Mouse (Mus musculus): ENCODE data around the gene Ccdc92b.
A peak's percentile ranks its signal among the peaks of the same experiment; 100 is the strongest.

Ccdc92b gene

DNA sequence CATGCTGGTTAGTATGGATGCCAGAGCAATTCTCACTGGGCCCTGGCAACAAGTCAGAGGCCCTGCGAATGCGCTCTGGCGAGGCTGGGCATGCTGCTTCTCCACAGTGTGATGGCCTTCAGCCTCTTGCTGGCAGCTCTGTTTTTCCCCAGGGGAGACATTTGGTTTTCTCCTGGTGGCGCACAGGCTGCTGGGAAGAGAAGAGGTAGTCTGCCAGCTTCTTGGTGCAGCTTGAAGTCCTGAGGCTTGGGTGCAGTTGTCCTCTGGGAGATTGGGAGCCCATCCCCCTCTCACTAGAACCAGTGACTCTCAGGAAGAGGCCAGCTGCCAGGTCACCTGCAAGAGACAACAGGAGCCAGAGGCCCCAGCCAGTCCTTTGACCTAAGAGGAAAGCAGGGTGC, 33.4 kb downstream of the Ccdc92b start:
- DNase-seq (ENCODE audit: low spot score in 2 of 2), result peak in 1 of 2 experiments; percentile 59

DNA sequence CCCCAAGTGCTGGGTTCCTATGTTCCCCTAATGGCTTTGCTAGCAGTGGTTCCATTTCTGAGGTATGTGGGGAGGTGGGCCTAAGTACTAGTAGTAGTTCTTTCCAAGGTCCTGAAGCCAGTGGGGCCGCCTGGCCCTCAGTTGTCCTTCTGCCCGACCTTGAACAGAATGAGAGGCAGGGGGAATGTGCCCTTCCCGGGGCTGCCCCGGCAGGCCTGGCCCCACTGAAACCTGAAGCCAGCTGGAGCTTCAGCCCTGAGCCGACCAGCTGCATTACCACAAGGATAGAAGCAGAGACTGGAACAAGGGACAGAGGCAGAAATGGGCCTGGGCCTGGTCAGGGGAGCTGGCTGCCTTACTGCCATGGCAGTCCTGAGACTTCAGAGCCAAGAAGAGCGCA, 34.0 kb downstream of the Ccdc92b start:
- DNase-seq (ENCODE audit: low spot score in 2 of 2), result no peak

DNA sequence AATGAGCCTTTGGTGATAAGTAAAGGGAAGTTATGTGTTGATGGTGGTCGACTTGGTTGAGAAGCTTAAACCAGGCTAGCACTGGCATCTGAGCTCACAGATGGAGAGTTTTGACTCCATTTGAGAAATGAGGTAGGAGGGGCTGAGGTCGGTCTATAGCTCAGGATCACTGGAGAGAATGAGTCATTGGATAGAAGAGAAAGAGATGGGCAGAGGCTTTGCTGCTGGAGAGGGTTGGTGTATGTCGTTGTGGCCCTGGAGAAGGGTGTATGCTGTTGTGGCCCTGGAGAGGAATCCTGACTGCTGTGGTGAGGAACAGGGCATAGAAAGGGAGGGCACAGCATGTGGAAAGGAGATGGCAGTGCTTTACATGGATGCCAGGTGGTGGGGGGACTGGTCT, 36.5 kb downstream of the Ccdc92b start:
- no peak for DNase-seq (ENCODE audit: low spot score in 2 of 2)

DNA sequence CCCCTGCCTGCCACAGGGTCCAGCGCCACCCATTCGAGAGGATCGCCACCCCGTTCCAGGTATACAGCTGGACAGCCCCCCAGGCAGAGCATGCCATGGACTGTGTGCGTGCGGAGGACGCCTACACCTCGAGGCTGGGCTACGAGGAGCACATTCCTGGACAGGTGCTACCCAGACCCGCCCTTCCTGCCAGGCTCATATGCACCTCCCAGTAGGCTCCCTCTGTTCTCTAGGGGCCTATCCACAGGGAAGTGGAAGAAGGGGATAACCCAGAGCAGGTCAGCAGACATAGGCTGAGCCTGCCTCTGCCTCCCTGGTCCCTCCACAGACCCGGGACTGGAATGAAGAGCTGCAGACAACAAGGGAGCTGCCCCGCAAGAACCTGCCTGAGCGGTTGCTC, 40.9 kb downstream of the Ccdc92b start:
- no peak for DNase-seq (ENCODE audit: low spot score in 2 of 2)

DNA sequence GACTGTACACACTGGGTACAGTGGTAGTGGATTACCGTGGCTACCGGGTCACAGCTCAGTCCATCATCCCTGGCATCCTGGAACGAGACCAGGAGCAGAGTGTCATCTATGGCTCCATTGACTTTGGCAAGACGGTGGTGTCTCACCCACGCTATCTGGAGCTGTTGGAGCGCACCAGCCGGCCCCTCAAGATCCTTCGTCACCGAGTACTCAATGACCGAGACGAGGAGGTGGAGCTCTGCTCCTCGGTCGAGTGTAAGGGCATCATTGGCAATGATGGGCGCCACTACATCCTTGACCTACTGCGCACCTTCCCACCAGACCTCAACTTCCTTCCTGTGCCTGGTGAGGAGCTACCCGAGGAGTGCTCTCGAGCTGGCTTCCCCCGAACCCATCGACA, 42.2 kb downstream of the Ccdc92b start:
- no peak for DNase-seq (ENCODE audit: low spot score in 2 of 2)

DNA sequence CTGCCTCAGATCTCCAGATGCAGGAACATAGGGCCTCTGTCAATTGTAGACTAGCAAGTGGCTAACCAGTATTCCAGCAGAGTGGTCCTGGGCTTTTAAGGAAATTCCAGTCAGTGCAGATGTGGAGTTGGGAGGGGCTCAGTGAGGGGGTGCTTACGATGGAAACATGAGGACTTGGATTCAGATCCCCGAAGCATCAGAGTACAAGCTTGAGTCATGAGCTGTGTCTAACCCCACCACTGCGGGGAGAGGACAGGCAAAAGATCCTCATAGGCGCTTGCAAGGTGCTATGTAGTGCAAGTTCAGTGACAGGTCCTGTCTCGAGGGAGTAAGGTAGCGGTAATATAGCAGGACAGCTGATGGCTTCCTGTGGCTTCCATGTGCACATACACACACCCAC, 42.8 kb downstream of the Ccdc92b start:
- DNase-seq (ENCODE audit: low spot score in 2 of 2), result no peak

DNA sequence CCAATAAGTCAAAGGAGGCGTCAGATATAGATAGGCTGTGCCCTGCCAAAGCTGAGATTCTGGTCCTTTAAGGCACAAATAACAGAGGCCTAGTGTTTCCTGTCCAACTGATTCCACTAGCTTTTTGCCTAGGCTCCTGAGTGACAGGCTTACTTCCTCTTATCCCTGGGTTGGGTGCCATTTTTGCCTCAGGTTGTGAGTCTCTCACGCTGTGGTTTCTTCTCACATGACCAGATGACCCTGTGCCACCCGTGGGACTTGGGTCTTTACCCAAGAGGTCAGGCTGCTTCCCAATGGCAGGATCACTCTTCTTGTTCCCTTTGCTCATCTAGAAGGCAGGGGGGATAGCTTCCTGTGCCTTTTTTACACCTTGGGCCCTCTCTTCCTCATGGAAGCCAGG, 44.9 kb downstream of the Ccdc92b start:
- no peak for DNase-seq (ENCODE audit: low spot score in 2 of 2)

DNA sequence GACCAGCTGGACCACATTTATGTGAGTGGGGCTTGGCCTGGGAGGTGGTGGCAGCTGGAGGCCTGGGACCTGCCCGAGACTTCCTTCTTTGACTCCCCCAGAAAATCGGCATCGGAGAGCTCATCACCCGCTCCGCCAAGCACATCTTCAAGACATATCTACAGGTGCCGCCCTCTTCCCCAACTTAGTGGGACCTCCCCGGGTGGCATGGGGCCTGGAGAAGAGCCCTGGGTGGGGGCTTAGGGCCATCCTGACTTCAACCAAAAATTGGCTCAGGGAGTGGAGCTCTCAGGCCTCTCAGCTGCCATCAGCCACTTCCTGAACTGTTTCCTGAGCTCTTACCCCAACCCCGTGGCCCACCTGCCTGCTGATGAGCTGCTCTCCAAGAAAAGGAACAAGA, 45.5 kb downstream of the Ccdc92b start:
- no peak for DNase-seq (ENCODE audit: low spot score in 2 of 2)

DNA sequence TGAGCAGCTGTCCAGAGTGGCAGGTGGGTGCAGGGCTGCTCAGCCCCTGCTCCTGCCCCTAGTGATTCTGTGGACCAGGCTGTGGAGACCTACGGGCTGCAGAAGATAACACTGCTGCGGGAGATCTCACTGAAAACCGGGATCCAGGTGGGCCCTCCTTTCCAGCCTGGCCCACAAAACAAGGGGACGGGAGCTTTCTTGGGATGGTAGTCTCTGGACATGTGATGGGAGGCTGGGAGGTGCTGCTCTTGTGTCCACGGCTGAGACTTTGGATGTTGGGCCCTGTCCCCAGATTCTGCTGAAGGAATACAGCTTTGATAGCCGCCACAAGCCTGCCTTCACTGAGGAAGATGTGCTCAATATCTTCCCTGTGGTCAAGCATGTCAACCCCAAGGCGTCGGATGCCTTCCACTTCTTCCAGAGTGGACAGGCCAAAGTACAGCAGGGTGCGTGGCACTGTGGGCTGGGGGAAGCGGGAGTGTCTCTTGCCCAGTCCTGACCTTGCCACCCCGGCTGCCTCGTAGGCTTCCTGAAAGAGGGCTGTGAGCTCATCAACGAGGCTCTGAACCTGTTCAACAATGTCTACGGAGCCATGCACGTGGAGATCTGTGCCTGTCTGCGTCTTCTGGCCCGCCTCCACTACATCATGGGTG, 46.4 kb downstream of the Ccdc92b start:
- no peak for DNase-seq (ENCODE audit: low spot score in 2 of 2)

DNA sequence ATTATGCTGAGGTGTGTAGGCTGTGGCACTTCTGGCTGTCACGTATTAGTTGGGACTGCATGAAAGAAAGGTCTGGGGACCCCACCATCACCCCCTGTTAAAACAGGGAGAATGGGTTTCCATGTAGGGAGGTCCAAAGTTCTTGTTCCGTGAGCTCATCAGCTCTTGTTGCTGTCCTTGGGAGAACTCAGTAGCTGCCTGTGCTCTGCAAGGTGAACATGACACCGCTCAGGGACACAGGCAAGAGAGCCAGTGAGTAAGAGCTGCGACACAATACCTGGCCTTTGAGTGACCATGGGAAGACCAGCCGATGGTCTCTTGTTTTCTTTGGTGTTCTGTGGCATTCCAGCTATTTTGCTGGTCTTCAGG, 46.9 kb downstream of the Ccdc92b start:
- DNase-seq (ENCODE audit: low spot score in 2 of 2), result no peak

DNA sequence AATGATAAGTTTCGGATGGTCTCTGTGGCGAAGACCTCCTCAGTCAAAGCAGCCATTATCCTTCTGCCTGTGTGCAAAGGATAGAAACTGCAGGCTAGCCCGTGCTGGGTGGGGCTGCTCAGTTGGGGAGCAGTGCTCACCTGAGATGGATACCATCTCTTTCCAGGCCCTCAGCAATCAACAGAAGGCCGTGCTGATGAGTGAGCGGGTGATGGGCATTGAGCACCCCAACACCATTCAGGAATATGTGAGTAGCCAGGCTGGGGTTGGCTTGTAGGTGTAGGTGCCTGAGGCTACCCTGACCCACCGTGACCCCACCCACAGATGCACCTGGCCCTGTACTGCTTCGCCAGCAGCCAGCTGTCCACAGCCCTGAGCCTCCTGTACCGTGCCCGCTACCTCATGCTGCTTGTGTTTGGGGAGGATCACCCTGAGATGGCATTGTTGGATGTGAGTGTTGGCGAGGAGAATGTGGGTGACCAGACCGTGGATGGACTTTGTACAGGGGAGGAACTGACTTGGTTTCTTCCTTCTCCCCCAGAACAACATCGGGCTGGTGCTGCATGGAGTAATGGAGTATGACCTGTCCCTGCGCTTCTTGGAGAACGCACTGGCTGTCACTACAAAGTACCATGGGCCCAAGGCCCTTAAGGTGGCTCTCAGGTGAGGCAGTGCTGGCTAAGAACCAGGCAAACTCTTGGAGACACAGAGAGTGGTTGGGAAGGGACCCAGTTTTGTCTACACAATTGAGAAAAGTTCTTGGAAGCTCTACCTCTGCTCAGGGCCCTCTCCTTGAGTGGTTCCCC, 47.6 kb downstream of the Ccdc92b start:
- DNase-seq (ENCODE audit: low spot score in 2 of 2), result no peak

DNA sequence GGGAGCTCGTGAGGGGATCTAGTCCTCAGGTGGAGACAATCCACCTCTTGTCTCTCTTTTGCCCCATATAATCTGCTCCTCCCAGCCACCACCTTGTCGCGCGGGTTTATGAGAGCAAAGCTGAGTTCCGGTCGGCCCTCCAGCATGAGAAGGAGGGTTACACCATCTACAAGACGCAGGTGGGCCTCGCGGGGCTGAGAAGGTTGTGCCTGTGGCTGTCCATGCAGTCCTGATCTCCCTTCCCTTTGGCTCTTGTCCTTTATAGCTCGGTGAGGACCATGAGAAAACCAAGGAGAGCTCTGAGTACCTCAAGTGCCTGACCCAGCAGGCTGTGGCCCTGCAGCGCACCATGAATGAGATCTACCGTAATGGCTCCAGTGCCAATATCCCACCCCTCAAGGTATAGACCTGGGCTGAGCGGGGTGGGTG, 48.2 kb downstream of the Ccdc92b start:
- DNase-seq (ENCODE audit: low spot score in 2 of 2), result no peak

DNA sequence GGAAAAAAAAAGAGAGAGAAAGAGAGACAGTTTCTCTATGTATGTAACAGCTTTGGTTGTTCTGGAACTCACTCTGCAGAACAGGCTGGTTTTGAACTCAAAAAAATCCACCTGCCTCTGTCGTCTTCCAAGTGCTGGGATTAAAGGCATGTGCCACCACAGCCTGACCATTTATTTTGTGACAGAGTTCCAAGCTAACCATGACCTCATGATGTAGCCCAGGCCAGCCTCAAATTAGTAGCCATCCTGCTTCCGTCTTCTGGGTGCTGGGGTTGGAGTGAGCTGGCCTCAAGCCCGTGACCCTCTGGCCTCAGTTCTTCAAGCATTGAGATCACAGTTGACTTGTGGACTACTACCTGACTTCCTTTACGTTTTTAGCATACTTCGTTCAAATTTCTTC, 49.1 kb downstream of the Ccdc92b start:
- DNase-seq (ENCODE audit: low spot score in 2 of 2), result no peak

DNA sequence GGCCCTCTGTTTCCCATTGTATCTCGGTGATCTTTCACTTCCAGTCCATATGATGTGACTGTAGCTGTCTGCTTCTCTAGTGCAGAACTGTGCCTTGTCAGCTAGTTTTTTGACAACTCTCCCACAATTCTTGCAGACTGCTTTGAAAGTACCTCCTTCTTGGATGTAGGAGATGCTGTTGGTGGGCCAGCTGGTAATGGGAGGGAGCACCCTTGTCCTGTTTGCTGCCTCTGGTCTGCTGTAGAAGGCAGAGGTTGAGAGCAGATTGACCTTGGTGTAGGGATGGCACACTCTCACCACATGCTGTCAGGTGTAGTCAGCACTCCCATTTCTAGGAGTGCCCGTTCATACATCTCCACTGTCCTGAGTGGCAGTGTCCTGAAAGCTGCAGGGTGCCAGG, 49.6 kb downstream of the Ccdc92b start:
- DNase-seq (ENCODE audit: low spot score in 2 of 2), result no peak

DNA sequence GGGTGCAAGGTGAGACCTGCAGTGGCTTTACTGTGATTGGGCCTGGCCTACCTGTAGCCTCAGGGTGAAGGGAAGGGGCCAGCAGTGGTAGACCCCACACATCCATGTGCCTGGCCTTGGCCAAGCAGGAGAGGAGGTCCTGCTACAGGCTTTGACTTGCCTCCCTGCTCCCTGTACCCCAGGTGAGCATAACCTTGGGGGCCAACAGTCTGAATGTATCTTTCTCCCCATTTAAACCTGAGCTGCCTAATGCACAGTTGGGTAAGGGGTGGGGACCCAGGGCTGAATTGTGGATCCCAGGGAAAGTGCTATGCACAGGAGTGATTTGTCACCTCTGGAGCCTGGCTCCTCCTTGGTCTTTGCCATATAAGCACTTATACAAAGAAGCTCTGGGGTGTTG, 50.7 kb downstream of the Ccdc92b start:
- no peak for DNase-seq (ENCODE audit: low spot score in 2 of 2)

DNA sequence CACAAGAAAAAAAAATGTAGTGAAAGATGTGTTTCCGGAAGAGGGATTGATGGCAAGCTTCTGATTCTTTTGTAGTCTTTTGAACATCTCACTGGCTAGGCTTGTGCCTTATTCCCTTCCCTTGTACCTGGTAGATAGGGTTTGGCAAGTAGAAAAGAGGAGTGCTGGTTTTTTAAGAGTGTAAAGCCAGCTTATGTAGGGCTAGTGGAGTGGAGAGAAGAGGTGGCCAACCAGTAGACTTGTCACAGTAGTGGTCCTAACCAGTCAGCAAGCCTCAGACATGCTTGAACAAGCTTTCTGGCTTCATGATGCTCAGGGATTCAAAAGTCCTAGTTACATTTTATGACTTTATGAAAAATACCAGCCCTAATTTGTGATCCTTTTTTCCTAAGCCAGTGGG, 51.6 kb downstream of the Ccdc92b start:
- no peak for DNase-seq (ENCODE audit: low spot score in 2 of 2)

DNA sequence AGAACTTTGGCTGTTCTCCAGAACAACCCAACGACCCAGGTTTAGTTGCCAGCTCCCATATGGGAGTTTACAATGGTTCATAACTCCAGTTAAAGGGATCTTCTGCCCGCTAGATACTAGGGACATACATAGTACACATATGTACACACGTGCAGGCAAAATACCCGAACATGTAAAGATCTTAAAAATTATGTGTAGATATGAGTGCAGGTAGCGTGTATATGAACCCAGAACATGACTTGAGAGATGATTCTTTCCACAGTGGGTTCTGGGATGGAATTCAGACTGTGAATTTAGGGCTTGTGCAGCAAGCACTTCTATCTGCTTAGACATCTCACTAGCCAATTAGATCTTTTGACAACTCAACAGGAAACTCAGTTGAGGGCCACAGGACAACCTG, 52.4 kb downstream of the Ccdc92b start:
- DNase-seq (ENCODE audit: low spot score in 2 of 2), result no peak

DNA sequence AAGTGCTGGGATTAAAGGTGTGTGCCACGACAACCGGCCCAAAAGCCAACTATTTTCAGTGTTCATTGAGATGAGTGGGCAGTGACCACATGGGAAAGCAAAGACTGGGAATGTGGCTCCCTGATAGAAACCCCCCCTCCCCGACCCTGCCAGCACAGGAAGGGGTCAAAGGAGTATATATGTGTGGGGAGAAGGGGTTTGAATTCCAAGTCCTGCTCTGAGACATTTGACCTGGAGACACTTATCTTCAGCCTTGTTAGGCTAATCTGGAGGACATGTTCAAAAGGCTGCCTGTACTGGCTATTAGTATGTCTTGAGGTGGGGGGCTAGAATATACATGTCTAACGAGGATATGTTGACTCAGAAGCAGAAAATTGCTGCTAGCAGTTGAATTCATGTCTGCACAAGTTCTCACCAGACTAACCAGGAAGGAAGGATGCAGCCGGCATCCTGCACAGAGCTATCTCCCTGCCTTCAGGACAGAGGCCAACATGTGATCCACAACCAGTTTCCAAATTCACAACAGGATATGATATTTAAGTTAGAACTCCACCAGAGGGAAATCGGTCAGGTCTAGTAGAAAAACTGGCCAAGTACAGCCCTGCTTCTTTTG, 53.6 kb downstream of the Ccdc92b start:
- no peak for DNase-seq (ENCODE audit: low spot score in 2 of 2)

DNA sequence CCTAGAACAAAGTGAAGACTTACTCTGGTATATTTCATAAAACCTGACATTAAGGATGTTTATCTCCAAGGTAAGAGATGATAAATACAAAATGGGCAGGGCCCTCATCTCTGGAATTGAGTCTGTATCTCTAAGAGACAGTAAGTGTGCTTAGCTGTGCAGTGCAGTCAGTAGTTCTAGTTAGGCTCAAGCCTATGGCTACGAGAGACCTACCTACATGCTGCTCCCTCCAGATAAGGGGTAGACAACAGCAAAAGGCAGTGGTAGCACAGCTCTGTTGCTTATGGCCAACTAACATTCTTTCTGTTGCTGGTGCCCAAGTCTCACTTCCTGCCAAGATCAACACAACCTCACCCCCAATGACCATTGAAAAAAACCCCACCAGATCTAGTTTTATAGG, 54.2 kb downstream of the Ccdc92b start:
- DNase-seq (ENCODE audit: low spot score in 2 of 2), result no peak

DNA sequence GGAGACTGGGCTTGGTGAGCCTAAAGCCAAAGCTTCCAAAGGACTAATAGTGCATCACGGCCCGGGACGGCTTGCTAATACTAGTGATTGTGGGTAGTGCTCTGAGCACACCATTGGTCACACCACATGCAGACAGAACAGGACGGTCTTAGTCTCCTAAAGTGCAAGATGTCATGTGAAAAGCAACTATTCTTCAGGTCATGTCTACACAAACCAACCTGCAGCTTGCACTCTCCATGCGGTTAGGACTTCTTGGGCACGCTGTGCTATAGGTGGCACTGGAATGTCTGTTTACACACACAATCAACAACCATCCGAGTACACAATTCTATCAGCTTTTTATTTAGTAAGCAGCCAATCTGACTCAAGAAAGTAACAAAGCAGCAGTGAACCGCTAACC, 55.3 kb downstream of the Ccdc92b start:
- no peak for DNase-seq (ENCODE audit: low spot score in 2 of 2)

DNA sequence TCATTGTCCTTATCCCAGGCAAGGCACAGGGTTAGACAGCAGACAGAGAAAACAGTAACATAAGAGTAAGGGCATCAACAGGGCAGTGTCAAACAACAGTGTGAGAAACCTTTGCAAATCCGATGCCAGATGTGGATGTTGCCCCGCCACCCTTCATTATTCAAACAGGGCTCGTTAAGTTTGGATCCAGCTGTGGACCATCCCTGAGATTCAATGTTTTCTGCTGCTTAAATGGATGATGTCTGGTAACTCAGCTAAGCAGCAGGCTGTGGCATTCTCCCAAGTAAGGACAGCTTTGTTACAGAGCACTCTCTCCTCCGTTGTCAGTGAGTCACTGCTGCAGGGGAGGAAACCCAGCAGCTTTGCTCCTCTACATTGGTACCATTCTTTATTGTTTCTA, 55.8 kb downstream of the Ccdc92b start:
- DNase-seq (ENCODE audit: low spot score in 2 of 2), result no peak

All from urinary bladder, postnatal 36 days (tissue).